Mouse (Mus musculus) right cerebral cortex, postnatal 14 days (tissue): ENCODE data around the gene Ikzf3.

Experiments used
- DNase-seq: peaks from one replicate; pipeline ENCODE4 v3.0.0; 2022

Ikzf3 gene

DNA sequence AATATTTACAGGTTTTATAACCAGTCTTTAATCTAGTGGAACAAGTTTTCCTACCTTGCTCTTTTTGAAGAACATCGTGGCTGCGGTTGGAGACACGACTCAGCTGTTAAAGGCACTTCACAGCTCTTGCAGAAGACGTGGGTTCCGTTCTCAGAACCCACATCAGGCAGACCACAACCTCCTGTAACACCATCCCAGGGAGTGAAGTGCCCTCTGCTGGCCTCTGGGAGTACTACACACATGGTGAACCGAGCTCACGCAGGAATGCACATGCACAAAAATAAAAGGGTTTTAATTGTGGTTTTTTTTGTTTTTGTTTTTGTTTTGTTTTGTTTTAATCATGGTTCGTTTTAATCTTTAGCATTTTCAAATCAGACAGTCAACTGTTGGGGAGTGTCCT, 22.5 kb upstream of the Ikzf3 start:
- no peak for DNase-seq

DNA sequence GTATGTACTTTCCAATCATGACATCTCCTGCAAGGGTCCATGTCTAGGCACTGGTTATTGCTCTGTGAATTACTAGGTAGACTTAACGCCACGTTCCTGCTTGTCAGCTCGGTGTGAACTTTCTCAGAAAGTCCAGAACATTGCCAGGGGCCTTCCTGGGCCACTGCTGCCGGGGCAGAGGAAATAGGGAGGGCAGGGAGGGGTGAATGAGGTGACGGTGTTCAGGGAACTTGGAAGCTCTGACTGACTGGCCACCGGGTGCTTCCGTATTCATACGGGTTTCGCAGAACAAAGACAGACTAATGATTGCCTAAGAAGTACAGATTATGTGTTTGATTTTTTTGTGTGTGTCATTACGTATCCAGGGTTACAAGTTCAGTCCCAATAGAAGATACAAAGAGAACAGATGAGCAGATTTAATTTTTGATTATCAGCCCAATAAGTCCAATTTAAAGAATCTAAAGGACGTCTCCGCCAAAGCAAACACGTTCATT, 18.1 kb upstream of the Ikzf3 start:
- DNase-seq = no peak

- DNase-seq = no peak
Measured at GRCm38 (mm10) chr11:98563025-98563424, 17.2 kb upstream of the Ikzf3 start.

DNA sequence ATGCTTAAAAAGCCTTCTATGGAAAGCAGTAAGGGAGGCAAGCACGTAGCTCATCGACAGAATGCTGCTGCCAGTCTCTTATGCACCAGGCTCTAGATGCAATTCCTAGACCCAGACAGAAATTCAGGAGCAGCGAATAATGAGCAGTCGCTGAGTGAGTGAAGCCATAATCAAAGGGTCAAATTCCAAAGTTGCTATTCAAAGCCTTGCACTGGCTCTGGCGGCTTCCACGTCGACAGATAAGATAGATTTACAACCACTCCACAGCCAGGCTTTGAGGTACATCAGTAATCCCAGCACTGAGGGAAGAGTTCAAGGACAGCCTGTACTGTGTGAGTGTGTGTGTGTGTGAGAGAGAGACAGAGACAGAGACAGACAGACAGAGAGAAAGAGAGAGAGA, 15.1 kb upstream of the Ikzf3 start:
- no peak for DNase-seq

GRCm38 (mm10) chr11:98555124-98555700, 9.4 kb upstream of the Ikzf3 start:
- DNase-seq = no peak

- DNase-seq = no peak
Measured at GRCm38 (mm10) chr11:98553966-98554365, 8.1 kb upstream of the Ikzf3 start.

- DNase-seq = peak; percentile 88
Measured at GRCm38 (mm10) chr11:98550975-98551828, 5.4 kb upstream of the Ikzf3 start, which contains the start of gene Zpbp2. Gene Zpbp2 (plus strand): TSS chr11:98551097.

GRCm38 (mm10) chr11:98550311-98550974, 4.6 kb upstream of the Ikzf3 start:
- no peak for DNase-seq

DNA sequence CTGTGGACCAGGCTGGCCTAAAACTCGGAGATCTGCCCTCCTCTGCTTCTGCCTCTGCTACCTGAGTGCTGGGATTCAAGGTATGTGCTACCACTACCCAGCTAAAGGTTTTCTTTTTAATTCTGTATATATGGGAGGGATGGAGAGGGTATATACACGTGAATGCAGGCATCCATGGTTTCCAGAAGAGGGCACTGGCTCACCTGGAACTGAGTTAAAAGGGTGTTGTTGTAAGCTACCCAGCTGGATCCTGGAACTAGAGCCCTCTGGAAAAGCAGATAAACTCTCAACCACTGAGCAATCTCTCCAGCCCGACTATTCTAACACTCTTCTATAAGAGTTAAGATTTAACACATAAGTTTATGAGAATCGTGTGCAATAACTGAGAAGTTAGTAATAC, 3.5 kb upstream of the Ikzf3 start:
- no peak for DNase-seq

DNA sequence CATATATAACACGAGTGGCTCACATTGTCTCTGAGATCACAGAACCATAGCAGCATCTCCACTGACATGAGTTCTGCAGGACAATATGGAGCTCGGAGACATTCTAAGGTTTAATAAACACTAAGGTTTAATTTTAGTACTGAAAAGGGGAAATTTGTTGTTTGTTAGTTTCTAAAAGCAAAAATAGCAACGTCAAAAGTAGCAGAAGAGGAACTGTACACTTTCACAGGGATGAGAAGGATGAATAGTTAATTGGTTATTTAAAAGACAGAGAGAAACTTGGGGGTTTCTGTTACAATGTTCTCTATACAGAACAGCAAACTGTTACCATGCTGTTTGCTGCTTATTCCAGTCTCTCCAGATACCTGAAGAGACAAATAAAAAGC, 1.5 kb upstream of the Ikzf3 start:
- no peak for DNase-seq

DNA sequence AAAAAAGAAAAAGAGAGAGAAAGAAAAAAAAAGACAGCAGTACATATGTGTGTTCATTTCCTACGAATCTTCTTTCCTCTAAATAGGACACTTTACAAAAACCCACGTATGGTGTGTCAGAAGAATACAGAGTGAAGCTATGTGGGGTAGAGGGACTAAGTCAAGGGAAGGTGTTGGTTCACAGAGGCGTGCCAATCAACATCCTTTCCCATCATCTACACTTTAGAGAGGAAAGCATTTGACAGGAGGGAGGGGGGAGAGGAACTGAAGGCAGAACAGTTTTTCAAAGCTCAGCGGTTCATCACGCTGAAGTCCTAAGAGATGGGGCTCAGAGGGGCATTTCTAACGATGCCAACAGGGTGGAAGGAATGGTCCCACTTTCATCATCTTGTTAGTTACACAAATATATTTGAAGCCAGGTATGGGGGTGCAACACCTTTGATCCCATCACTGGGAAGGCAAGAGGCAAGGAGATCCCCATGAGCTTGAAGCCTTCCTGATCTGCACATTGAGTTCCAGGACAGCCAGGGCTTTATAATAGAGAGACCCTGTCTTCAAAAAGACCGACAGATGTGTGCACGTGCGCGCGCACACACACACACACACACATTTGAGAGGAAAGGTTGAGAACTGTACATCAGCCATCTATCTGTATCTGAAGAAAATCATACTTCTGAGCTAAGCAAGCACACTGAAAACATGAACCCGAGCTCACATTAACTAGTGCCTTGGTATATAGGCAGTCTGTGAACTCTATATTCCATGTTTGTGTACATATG, 887 bp upstream of the Ikzf3 start:
- no peak for DNase-seq

DNA sequence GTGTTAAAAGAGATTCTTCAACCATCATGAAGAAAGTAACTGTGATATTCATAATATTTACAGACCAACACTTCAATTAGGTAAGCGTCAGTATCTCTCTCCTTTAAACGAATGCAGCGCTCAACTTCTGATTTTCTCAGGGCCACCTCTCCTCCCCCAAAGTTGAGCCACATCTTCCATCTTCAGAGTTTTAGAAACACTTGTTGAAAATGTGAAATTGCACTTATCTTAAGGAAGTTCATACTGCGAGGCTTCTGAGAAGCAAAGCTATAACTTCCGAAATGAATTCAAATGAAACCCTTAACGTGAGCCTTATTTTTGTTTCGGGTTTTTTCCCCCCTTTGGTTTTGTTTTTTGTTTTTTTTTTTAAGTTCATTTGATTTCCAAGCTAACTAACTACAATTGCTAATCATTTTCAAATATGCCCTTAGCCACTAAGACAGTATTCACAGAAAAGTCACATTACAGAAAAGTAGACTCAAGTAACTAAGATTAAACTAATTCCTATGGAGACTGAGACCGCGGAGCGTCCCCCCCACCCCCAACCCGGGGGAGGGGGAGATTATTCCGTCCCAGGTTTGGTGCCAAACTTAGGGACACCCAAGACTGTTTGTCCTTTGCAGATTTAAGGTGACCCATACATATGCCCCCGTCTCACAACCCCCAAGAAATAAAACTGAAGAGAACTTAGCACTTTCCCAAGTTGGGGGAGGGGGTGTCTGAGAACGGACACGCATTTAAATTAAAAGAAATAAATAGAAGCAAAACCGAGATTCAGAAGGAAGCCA, 747 bp downstream of the Ikzf3 start:
- no peak for DNase-seq

GRCm38 (mm10) chr11:98543414-98543813, 2.4 kb downstream of the Ikzf3 start:
- DNase-seq = no peak

DNA sequence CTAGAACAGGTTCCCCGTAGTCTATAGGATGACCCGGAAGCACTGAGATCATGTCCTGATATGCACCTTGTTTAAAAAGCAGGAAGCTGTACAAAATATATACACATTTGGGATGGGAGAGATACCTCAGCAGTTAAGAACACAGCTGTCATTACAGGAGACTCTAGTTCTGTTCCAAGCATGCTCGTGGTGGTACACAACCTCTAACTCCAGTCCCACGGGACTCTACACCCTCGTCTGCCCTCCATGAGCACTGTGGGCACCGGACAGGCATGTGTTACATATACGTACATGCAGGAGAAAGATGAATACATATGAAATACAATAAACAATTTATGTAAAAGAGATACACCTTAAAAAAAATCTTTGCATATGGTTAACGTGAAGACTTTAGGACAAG, 3.3 kb downstream of the Ikzf3 start:
- no peak for DNase-seq

- no peak for DNase-seq
Measured at GRCm38 (mm10) chr11:98540319-98540718, 5.5 kb downstream of the Ikzf3 start.

DNA sequence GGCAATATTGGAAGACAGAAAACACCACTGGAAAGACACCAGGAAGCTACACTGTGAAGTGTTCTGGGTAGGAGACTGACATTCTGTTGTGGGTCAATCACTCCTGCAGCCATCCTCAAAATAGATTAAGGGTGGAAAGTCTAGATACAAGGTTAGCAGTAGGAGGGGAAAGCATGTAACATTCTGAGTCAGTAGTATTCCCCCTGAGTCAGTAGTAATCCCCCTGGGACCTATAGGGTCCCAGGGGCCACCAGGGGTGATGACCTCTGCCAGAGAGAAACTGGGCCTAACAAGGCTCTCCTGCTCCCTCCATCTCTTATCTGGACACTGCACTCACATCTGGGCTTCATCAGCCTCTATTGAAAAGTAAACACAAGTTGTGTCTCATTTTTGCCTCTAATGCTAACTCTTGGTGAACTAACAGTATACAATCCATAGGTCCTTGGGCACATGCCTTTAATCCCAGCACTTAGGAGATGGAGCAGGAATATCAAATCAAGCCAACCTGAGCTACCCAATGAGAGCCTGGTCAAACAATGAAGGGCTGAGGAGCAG, 8.3 kb downstream of the Ikzf3 start:
- DNase-seq = no peak

DNA sequence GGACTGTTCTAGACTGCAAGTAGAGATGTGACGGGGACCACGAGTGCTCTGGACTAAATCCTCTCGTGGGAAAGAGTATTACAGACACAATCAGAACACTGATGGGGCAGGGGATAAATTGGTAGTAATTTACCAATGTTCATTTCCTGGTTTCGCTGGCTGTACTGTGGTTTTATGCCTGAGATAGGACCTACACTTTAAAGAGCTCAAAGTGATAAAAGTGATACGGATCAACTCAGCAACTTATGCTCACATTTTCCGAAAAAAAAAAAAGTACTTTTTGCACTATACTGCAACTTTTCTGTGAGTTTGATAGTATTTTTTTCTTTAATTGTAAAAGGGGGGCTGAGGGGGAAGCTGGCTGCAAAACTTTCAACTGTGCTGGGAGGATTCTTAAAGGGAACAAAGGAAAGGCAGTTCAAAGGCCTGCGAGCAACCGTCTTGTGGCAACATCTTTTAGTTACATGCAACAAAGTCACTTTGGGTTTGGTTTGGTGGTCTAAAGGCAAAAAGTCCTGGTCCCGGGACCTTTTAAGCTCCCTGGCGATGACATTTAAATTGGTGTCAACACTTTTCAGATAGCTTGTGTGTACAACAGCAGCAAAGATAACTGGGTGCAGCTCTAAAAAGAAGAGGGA, 18.9 kb downstream of the Ikzf3 start:
- no peak for DNase-seq

DNA sequence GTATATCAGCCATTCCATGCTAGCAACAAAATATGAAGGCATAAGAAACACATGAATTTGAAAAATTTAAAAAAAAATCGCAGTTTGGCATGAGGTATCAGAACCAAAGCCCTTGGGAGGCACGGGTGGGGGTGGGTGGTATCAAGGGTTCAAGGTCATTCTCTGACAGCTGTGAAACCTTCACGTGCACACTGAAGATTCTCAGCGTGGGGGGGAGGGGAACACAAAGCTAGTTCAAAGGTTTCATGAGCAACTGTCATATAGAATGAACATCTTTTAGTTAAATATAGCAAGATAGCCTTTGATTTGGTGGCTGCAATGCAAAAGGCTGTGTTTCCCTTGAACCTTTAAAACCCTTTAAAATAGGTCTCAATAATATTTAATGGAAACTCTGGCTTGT, 20.7 kb downstream of the Ikzf3 start:
- no peak for DNase-seq

- DNase-seq = no peak
Measured at GRCm38 (mm10) chr11:98520468-98520867, 25.4 kb downstream of the Ikzf3 start.

GRCm38 (mm10) chr11:98513356-98513936, 32.4 kb downstream of the Ikzf3 start:
- DNase-seq = no peak

DNA sequence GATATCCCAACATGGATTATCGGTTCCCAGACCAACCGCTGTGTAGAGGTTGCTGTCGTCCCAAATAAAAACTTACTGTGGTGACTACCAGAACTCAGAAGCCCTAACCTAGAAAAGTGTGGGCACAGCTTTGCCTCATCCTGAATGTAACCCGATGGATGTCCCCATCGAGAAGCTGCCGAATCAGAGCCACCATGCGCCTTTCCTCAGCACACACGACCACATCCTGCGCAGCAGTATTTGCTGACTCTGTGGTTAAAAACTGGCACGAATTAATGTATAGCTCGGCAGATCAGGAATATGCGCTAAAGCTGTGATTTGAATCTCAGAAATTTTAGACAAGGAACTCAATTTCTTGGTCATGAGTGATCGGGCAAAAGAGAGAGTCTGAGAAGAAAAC, 33.0 kb downstream of the Ikzf3 start:
- no peak for DNase-seq
